Mouse (Mus musculus): ENCODE measurements around the gene Camkv.

DNA sequence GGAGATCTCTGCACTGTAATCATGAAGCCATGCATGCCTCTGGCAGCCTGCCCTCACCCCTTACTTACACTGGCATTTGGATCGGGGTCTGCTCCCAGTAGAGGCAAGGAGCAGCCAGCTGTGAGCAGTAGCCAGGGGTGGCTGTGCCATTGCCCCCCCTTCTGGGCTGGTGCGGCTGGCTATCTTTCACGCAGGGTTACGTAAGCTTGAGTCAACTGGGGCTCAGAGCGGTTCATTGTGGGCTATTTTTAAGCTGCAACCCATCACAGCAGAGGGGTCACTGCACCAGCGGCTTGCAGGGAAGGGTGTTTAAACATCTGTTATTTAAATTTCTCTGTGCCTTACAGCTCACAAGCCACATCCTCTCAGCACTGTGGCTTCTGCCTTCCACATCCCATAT lies 11.5 kb upstream of the Camkv start:
- TF ChIP-seq CTCF (IDR thresholded peaks at IDR 0.05; ENCODE audit: extremely low read depth, insufficient read depth, insufficient read length, insufficient replicate concordance) (no peak), POLR2A (IDR thresholded peaks at IDR 0.05; ENCODE audit: low read depth, low read length) (no peak)
